Mouse (Mus musculus): ENCODE data around the gene Sord. TPM values are rescaled to one million over a fixed set of nuclear protein-coding genes. Genes with fewer than 3 reads are reported as not detected.
"Not testable (repeated sequence)": the region's sequence is repeated elsewhere in the genome, so short reads cannot be mapped to it uniquely, and the experiment has no call there.

Gene Sord
- polyA plus RNA-seq, 1 experiment from 2014 or later = 49.7 TPM

GRCm38 (mm10) chr2:122201501-122201900 lies 33.0 kb upstream of the Sord start:
- Histone ChIP-seq H3K4me2 (replicated peaks; ENCODE audit: low read depth) (no peak overlapping the region), H3K4me3 (ENCODE audit: low read depth, low read length) (no peak overlapping the region), H3K9ac (ENCODE audit: low read length) (no peak overlapping the region), H3K27ac (replicated peaks) (no peak overlapping the region), H3K36me3 (ENCODE audit: control insufficient read depth, insufficient read depth, low read length) (no peaks in the 10 kb centered on the region), H3K9me3 (ENCODE audit: control insufficient read depth, low read length) (no peaks in the 10 kb centered on the region), H3K4me1 (replicated peaks; ENCODE audit: control insufficient read depth, insufficient read depth) (no peaks in the 10 kb centered on the region), H3K27me3 (ENCODE audit: control insufficient read depth, insufficient read depth, low read length) (no peaks in the 10 kb centered on the region)
- TF ChIP-seq EP300 (optimal IDR thresholded peaks at IDR 0.05) (no peak), CTCF (IDR thresholded peaks at IDR 0.05; ENCODE audit: low read depth) (no peak)
- DNase-seq (ENCODE audit: low spot score) (no peak), ATAC-seq (ENCODE audit: low FRiP score, low TSS enrichment) (no peak)
- 69% methylated on average over 1 of the region's 1 CpGs for WGBS

DNA sequence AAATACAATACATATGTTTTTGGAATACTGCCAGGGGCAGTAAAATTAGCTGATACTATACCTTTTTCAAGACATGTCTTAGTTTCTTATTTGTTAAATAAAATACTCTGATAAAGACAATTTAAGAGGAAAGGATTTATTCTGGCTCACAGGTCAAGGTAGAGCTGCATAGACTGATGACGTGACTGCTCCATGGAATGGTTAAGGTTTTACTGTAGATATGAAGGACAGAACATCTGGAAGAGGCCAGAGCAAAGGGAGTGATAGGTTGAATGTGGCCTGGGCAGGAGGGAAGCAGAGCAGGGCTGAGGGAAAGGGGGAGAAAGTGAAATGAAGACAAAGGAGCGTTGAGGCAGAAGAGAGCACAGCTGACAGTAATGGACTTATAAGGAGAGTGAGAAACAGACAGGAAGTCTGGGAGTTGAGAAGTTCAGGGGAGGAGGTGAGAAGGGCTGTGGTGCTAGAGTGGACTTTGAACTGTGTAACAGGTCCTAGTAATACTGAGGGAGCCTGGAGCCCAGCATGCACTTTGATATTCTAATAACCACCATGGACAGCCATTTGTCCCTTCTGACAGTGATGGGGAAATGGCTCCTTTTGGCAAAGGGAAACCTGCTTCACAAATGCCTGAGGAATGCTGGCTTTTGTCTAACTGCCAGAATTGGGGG lies 28.0 kb upstream of the Sord start:
- H3K9ac ChIP-seq (ENCODE audit: low read length) = no peak overlapping the region
- ATAC-seq (ENCODE audit: low FRiP score, low TSS enrichment) = peak; percentile 92
- no peaks in the 10 kb centered on the region for H3K36me3 ChIP-seq (ENCODE audit: control insufficient read depth, insufficient read depth, low read length)
- H3K9me3 ChIP-seq (ENCODE audit: control insufficient read depth, low read length) = no peaks in the 10 kb centered on the region
- H3K4me1 ChIP-seq (replicated peaks; ENCODE audit: control insufficient read depth, insufficient read depth) = no peaks in the 10 kb centered on the region
- no peak overlapping the region for H3K4me3 ChIP-seq (ENCODE audit: low read depth, low read length)
- H3K27me3 ChIP-seq (ENCODE audit: control insufficient read depth, insufficient read depth, low read length) = no peaks in the 10 kb centered on the region
- 43% methylated on average over 2 of the region's 2 CpGs for WGBS
- H3K27ac ChIP-seq (replicated peaks) = no peak overlapping the region
- TF ChIP-seq EP300 (optimal IDR thresholded peaks at IDR 0.05) (no peak), CTCF (IDR thresholded peaks at IDR 0.05; ENCODE audit: low read depth) (no peak)
- peak; percentile 50 for DNase-seq (ENCODE audit: low spot score)
- no peak overlapping the region for H3K4me2 ChIP-seq (replicated peaks; ENCODE audit: low read depth)

- H3K9me3 ChIP-seq (ENCODE audit: control insufficient read depth, low read length) = no peaks in the 10 kb centered on the region
- no peak overlapping the region for H3K9ac ChIP-seq (ENCODE audit: low read length)
- no peak overlapping the region for H3K27ac ChIP-seq (replicated peaks)
- H3K27me3 ChIP-seq (ENCODE audit: control insufficient read depth, insufficient read depth, low read length) = no peaks in the 10 kb centered on the region
- DNase-seq (ENCODE audit: low spot score) (no peak), ATAC-seq (ENCODE audit: low FRiP score, low TSS enrichment) (no peak)
- H3K4me3 ChIP-seq (ENCODE audit: low read depth, low read length) = no peak overlapping the region
- TF ChIP-seq EP300 (optimal IDR thresholded peaks at IDR 0.05) (no peak), CTCF (IDR thresholded peaks at IDR 0.05; ENCODE audit: low read depth) (no peak)
- H3K4me2 ChIP-seq (replicated peaks; ENCODE audit: low read depth) = no peak overlapping the region
- H3K4me1 ChIP-seq (replicated peaks; ENCODE audit: control insufficient read depth, insufficient read depth) = no peaks in the 10 kb centered on the region
- no peaks in the 10 kb centered on the region for H3K36me3 ChIP-seq (ENCODE audit: control insufficient read depth, insufficient read depth, low read length)
- WGBS = 71% methylated on average over 3 of the region's 3 CpGs
Measured at GRCm38 (mm10) chr2:122210534-122211228, 23.9 kb upstream of the Sord start.

DNA sequence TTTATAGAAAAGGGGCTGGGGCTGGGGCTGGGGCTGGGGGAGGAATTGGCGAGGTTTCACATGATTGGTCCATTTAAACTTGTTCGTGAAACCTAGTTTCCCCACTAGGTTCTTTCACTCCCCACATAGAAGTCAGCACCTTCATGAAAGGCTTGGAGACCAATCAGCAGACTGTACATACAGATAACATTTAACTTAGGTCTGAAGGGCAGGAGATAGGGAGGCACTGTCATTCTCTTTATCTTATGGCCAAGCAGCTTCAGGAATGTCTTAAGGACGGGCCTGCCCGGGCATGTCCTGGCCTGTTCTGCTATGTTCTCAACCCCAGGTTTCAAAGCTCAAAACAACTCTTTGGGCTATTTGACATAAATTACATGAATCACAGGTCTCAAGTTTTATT lies 17.5 kb upstream of the Sord start:
- not testable (repeated sequence) for H3K4me1 ChIP-seq (replicated peaks; ENCODE audit: control insufficient read depth, insufficient read depth); ATAC-seq (ENCODE audit: low FRiP score, low TSS enrichment); H3K27me3 ChIP-seq (ENCODE audit: control insufficient read depth, insufficient read depth, low read length); H3K9me3 ChIP-seq (ENCODE audit: control insufficient read depth, low read length); DNase-seq (ENCODE audit: low spot score); H3K27ac ChIP-seq (replicated peaks); H3K9ac ChIP-seq (ENCODE audit: low read length); H3K36me3 ChIP-seq (ENCODE audit: control insufficient read depth, insufficient read depth, low read length); H3K4me2 ChIP-seq (replicated peaks; ENCODE audit: low read depth); H3K4me3 ChIP-seq (ENCODE audit: low read depth, low read length)
- 78% methylated on average over 4 of the region's 4 CpGs for WGBS

DNA sequence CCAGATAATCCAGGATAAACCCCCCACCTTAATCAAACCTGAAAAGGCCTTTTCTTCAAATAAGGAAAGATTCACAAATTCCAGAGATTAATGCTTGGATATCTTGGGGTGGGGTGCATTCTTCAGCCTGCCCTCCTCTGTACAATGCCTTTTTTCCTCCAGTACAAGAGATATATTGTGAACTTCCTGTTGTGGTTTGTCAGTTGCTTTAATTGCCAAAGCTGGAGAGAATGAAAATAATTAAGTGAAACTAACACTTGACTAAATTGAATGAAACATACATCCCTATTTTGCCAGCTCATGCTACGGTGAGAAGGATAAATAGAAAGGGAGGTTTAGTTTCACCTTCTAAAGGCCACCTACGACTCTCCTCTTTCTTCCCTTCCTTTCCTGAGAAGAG lies 16.3 kb upstream of the Sord start:
- H3K4me3 ChIP-seq (ENCODE audit: low read depth, low read length) = no peak overlapping the region
- no peak for TF ChIP-seq CTCF (IDR thresholded peaks at IDR 0.05; ENCODE audit: low read depth)
- no peak for TF ChIP-seq EP300 (optimal IDR thresholded peaks at IDR 0.05)
- ATAC-seq (ENCODE audit: low FRiP score, low TSS enrichment) = no peak
- no peak overlapping the region for H3K9ac ChIP-seq (ENCODE audit: low read length)
- H3K27ac ChIP-seq (replicated peaks) = no peak overlapping the region
- H3K9me3 ChIP-seq (ENCODE audit: control insufficient read depth, low read length) = no peaks in the 10 kb centered on the region
- no peak overlapping the region for H3K4me2 ChIP-seq (replicated peaks; ENCODE audit: low read depth)
- H3K27me3 ChIP-seq (ENCODE audit: control insufficient read depth, insufficient read depth, low read length) = no peaks in the 10 kb centered on the region
- no peak for DNase-seq (ENCODE audit: low spot score)
- H3K36me3 ChIP-seq (ENCODE audit: control insufficient read depth, insufficient read depth, low read length) = no peaks in the 10 kb centered on the region
- WGBS = 70% methylated on average over 2 of the region's 2 CpGs
- H3K4me1 ChIP-seq (replicated peaks; ENCODE audit: control insufficient read depth, insufficient read depth) = no peaks in the 10 kb centered on the region

GRCm38 (mm10) chr2:122221378-122221777 lies 13.2 kb upstream of the Sord start:
- H3K9me3 ChIP-seq (ENCODE audit: control insufficient read depth, low read length) = no peaks in the 10 kb centered on the region
- H3K27ac ChIP-seq (replicated peaks) = no peak overlapping the region
- ATAC-seq (ENCODE audit: low FRiP score, low TSS enrichment) (no peak), DNase-seq (ENCODE audit: low spot score) (no peak)
- H3K27me3 ChIP-seq (ENCODE audit: control insufficient read depth, insufficient read depth, low read length) = no peaks in the 10 kb centered on the region
- no peak overlapping the region for H3K9ac ChIP-seq (ENCODE audit: low read length)
- H3K36me3 ChIP-seq (ENCODE audit: control insufficient read depth, insufficient read depth, low read length) = no peaks in the 10 kb centered on the region
- no peak overlapping the region for H3K4me2 ChIP-seq (replicated peaks; ENCODE audit: low read depth)
- TF ChIP-seq EP300 (optimal IDR thresholded peaks at IDR 0.05) (no peak), CTCF (IDR thresholded peaks at IDR 0.05; ENCODE audit: low read depth) (no peak)
- H3K4me1 ChIP-seq (replicated peaks; ENCODE audit: control insufficient read depth, insufficient read depth) = no peaks in the 10 kb centered on the region
- H3K4me3 ChIP-seq (ENCODE audit: low read depth, low read length) = no peak overlapping the region
- whole genome bisulfite sequencing = 39% methylated on average over 4 of the region's 4 CpGs

Measured in stomach, postnatal 0 days (tissue).